Mouse (Mus musculus): Measurements from ENCODE around the gene Kdelr1. TPM values are rescaled to one million over a fixed set of nuclear protein-coding genes. Genes with fewer than 3 reads are reported as not detected.
"Not testable (repeated sequence)": the region's sequence is repeated elsewhere in the genome, so short reads cannot be mapped to it uniquely, and the experiment has no call there.

Kdelr1 gene
- polyA plus RNA-seq, 1 experiment from 2014 or later = 44.1 TPM

- H3K9me3 ChIP-seq; H3K27me3 ChIP-seq (ENCODE audit: insufficient read depth, poor library complexity, severe bottlenecking); DNase-seq (ENCODE audit: low spot score); H3K27ac ChIP-seq; H3K4me3 ChIP-seq: not testable (repeated sequence)
- peaks cover 18% of the 10 kb centered on the region for H3K4me1 ChIP-seq
- peaks cover 93% of the 10 kb centered on the region for H3K36me3 ChIP-seq
- WGBS = 91% methylated on average over 1 of the region's 1 CpGs
These were observed 5.7 kb downstream of the Kdelr1 start, which contains the start of gene Grin2d for GRCm38 (mm10) chr7:45878278-45878677. Gene Grin2d, minus strand, starts transcription at chr7:45878378.

GRCm38 (mm10) chr7:45880531-45880930 lies 8.0 kb downstream of the Kdelr1 start:
- DNase-seq (ENCODE audit: low spot score) = no peak
- 97% methylated on average over 4 of the region's 4 CpGs for WGBS
- Histone ChIP-seq H3K27ac (no peak overlapping the region), H3K9me3 (peaks cover 4% of the 10 kb centered on the region; the same call in 1 of the 2 replicates), H3K36me3 (peaks cover 100% of the 10 kb centered on the region), H3K27me3 (ENCODE audit: insufficient read depth, poor library complexity, severe bottlenecking) (no peaks in the 10 kb centered on the region), H3K4me1 (no peaks in the 10 kb centered on the region), H3K4me3 (no peak overlapping the region)

- Histone ChIP-seq H3K4me1 (no peaks in the 10 kb centered on the region), H3K27me3 (ENCODE audit: insufficient read depth, poor library complexity, severe bottlenecking) (no peaks in the 10 kb centered on the region), H3K4me3 (no peak overlapping the region), H3K36me3 (peaks cover 99% of the 10 kb centered on the region), H3K27ac (no peak overlapping the region), H3K9me3 (peaks cover 4% of the 10 kb centered on the region; the same call in 1 of the 2 replicates)
- no peak for DNase-seq (ENCODE audit: low spot score)
- 95% methylated on average over 2 of the region's 2 CpGs for WGBS
These were observed 8.4 kb downstream of the Kdelr1 start for GRCm38 (mm10) chr7:45881011-45881410.

- 58% methylated on average over 3 of the region's 3 CpGs for WGBS
- no peak for DNase-seq (ENCODE audit: low spot score)
- H3K27me3 ChIP-seq (ENCODE audit: insufficient read depth, poor library complexity, severe bottlenecking) = no peaks in the 10 kb centered on the region
- no peaks in the 10 kb centered on the region for H3K9me3 ChIP-seq
- H3K27ac ChIP-seq = 0 out of 2 replicates have a peak overlapping the region, but pooled peaks have one; percentile 30
- peaks cover 37% of the 10 kb centered on the region for H3K36me3 ChIP-seq
- no peak overlapping the region for H3K4me3 ChIP-seq
- peaks cover 4% of the 10 kb centered on the region; the same call in 1 of the 2 replicates for H3K4me1 ChIP-seq
These were observed 14.7 kb downstream of the Kdelr1 start for GRCm38 (mm10) chr7:45887246-45887645.

- peaks cover 12% of the 10 kb centered on the region; the same call in 1 of the 2 replicates for H3K4me1 ChIP-seq
- no peak overlapping the region for H3K27ac ChIP-seq
- DNase-seq (ENCODE audit: low spot score) = no peak
- H3K4me3 ChIP-seq = no peak overlapping the region
- WGBS = 82% methylated on average over 2 of the region's 2 CpGs
- H3K27me3 ChIP-seq (ENCODE audit: insufficient read depth, poor library complexity, severe bottlenecking) = peaks cover 7% of the 10 kb centered on the region; the same call in 1 of the 2 replicates
- H3K9me3 ChIP-seq = no peaks in the 10 kb centered on the region
- no peaks in the 10 kb centered on the region for H3K36me3 ChIP-seq
These were observed 20.1 kb downstream of the Kdelr1 start for GRCm38 (mm10) chr7:45892651-45893050.

- 71% methylated on average over 6 of the region's 6 CpGs for WGBS
- H3K4me1 ChIP-seq = peaks cover 17% of the 10 kb centered on the region; the same call in 1 of the 2 replicates
- DNase-seq (ENCODE audit: low spot score) = no peak
- peak overlapping the region; percentile 61 for H3K4me3 ChIP-seq
- H3K27me3 ChIP-seq (ENCODE audit: insufficient read depth, poor library complexity, severe bottlenecking) = peaks cover 7% of the 10 kb centered on the region; the same call in 1 of the 2 replicates
- no peaks in the 10 kb centered on the region for H3K9me3 ChIP-seq
- peak overlapping the region; percentile 84 for H3K27ac ChIP-seq
- H3K36me3 ChIP-seq = no peaks in the 10 kb centered on the region
These were observed 23.5 kb downstream of the Kdelr1 start for GRCm38 (mm10) chr7:45895931-45896516.

- under 1% methylated on average over 40 of the region's 40 CpGs for WGBS
- peak within 1 kb of the TSS; percentile 91 for H3K27ac ChIP-seq
- H3K36me3 ChIP-seq = no peaks in the 10 kb centered on the region
- H3K27me3 ChIP-seq (ENCODE audit: insufficient read depth, poor library complexity, severe bottlenecking) = peaks cover 7% of the 10 kb centered on the region; the same call in 1 of the 2 replicates
- peaks cover 17% of the 10 kb centered on the region; the same call in 1 of the 2 replicates for H3K4me1 ChIP-seq
- no peaks in the 10 kb centered on the region for H3K9me3 ChIP-seq
- H3K4me3 ChIP-seq = peak within 1 kb of the TSS; percentile 61
- DNase-seq (ENCODE audit: low spot score) = peak; percentile 98
These were observed 24.1 kb downstream of the Kdelr1 start, which contains the start of the genes Syngr4 and Tmem143 for GRCm38 (mm10) chr7:45896517-45897257. Gene Syngr4, minus strand, starts transcription at chr7:45896714. Gene Tmem143, plus strand, starts transcription at chr7:45896941.

GRCm38 (mm10) chr7:45897258-45897757 lies 24.7 kb downstream of the Kdelr1 start:
- H3K4me3 ChIP-seq = peak overlapping the region; percentile 61
- peak; percentile 86 for DNase-seq (ENCODE audit: low spot score)
- H3K9me3 ChIP-seq = no peaks in the 10 kb centered on the region
- H3K27me3 ChIP-seq (ENCODE audit: insufficient read depth, poor library complexity, severe bottlenecking) = peaks cover 7% of the 10 kb centered on the region; the same call in 1 of the 2 replicates
- H3K36me3 ChIP-seq = no peaks in the 10 kb centered on the region
- 1% methylated on average over 19 of the region's 19 CpGs for WGBS
- peaks cover 17% of the 10 kb centered on the region; the same call in 1 of the 2 replicates for H3K4me1 ChIP-seq
- peak overlapping the region; percentile 91 for H3K27ac ChIP-seq

- DNase-seq (ENCODE audit: low spot score); H3K36me3 ChIP-seq; H3K27ac ChIP-seq; H3K9me3 ChIP-seq; H3K27me3 ChIP-seq (ENCODE audit: insufficient read depth, poor library complexity, severe bottlenecking): not testable (repeated sequence)
- Histone ChIP-seq H3K4me3 (peak overlapping the region; percentile 61), H3K4me1 (peaks cover 17% of the 10 kb centered on the region; the same call in 1 of the 2 replicates)
- 68% methylated on average over 4 of the region's 4 CpGs for WGBS
These were observed 25.6 kb downstream of the Kdelr1 start for GRCm38 (mm10) chr7:45898125-45898524.

- H3K4me1 ChIP-seq = peaks cover 9% of the 10 kb centered on the region; the same call in 1 of the 2 replicates
These were observed 29.0 kb downstream of the Kdelr1 start for GRCm38 (mm10) chr7:45901562-45901961.

GRCm38 (mm10) chr7:45902481-45903002 lies 30.0 kb downstream of the Kdelr1 start:
- Histone ChIP-seq H3K4me1 (peaks cover 6% of the 10 kb centered on the region; the same call in 1 of the 2 replicates), H3K9me3 (no peaks in the 10 kb centered on the region), H3K27ac (no peak overlapping the region), H3K4me3 (no peak overlapping the region), H3K36me3 (peaks cover 4% of the 10 kb centered on the region), H3K27me3 (ENCODE audit: insufficient read depth, poor library complexity, severe bottlenecking) (no peaks in the 10 kb centered on the region)
- no peak for DNase-seq (ENCODE audit: low spot score)
- WGBS = 79% methylated on average over 12 of the region's 12 CpGs

More at GRCm38 (mm10) chr7:45901562-45901961, 29.0 kb downstream of the Kdelr1 start:
- H3K27me3 ChIP-seq (ENCODE audit: insufficient read depth, poor library complexity, severe bottlenecking) = no peaks in the 10 kb centered on the region
- DNase-seq (ENCODE audit: low spot score) = no peak
- H3K9me3 ChIP-seq = no peaks in the 10 kb centered on the region
- 55% methylated on average over 5 of the region's 5 CpGs for WGBS
- no peaks in the 10 kb centered on the region for H3K36me3 ChIP-seq
- no peak overlapping the region for H3K4me3 ChIP-seq
- H3K27ac ChIP-seq = no peak overlapping the region

GRCm38 (mm10) chr7:45906622-45907021 lies 34.0 kb downstream of the Kdelr1 start:
- H3K9me3 ChIP-seq = no peaks in the 10 kb centered on the region
- peaks cover 40% of the 10 kb centered on the region for H3K36me3 ChIP-seq
- H3K27ac ChIP-seq = no peak overlapping the region
- H3K27me3 ChIP-seq (ENCODE audit: insufficient read depth, poor library complexity, severe bottlenecking) = no peaks in the 10 kb centered on the region
- H3K4me3 ChIP-seq = no peak overlapping the region
- no peaks in the 10 kb centered on the region for H3K4me1 ChIP-seq
- WGBS = 88% methylated on average over 9 of the region's 9 CpGs
- no peak for DNase-seq (ENCODE audit: low spot score)
